Mouse (Mus musculus): ENCODE measurements around the gene Mtg2.

The Mtg2 gene

GRCm38 (mm10) chr2:180070481-180071453, at the start of gene Mtg2:
Gene Mtg2, plus strand, starts transcription at chr2:180070588.
- peak; percentile 93 for DNase-seq (ENCODE audit: low spot score)

DNA sequence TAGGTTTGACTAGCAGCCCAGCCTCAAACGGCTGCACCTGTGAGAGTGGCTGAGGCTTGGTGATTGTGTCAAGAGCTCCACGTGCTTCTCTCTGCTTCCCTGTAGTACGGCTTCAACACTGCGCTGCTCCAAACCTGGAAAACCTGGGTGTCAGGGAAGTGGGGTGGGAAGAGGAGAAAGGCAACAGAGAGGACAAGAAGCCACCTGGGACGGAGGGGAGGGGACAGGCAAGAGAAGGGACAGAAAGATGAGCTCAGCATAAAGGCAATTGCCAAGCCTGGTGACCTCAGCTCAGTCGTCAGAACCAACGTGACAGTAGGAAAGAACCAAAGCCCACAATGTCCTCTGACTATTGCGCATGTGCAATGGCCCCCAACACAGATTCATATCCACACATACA, 49.5 kb upstream of the Mtg2 start:
- no peak for DNase-seq (ENCODE audit: low spot score)

GRCm38 (mm10) chr2:180022751-180023150, 47.6 kb upstream of the Mtg2 start:
- DNase-seq (ENCODE audit: low spot score), result no peak

GRCm38 (mm10) chr2:180024401-180025098, 45.8 kb upstream of the Mtg2 start, which contains the start of gene Lsm14b:
Gene Lsm14b, plus strand, starts transcription at chr2:180024987.
- DNase-seq (ENCODE audit: low spot score), result peak; percentile 98

DNA sequence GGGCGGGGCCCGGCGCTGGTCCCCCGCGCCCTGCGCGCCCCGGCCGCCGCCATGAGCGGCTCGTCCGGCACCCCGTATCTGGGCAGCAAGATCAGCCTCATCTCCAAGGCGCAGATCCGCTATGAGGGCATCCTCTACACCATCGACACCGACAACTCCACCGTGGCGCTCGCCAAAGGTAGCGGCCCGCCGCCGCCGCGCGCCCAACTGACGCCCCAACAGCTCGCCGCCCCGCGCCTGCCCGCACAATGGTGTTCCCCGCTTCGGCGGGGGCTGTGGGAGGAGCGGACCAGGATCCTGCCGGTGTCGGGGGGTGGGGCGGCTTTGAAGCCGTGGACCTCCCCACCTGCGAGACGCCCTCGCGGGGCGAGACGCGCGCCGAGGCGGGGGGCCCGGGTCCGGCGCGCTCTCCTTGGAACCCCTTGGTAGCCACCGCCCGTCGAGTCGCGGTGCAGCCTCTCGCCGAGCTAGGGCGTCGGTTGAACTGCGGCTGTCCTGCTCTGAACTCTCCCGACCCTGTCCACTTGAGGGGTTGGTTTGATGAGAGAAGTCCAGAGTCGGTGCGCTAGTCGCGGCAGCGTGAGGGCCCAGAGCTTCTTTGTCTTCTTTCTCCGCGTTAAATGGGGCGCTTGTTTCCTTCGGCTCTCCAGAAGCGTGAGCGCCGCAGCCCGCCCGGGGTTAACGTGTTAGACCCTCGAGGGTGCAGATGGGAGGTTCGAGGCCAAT, 45.1 kb upstream of the Mtg2 start:
- DNase-seq (ENCODE audit: low spot score), result peak; percentile 45

- no peak for DNase-seq (ENCODE audit: low spot score)
These were observed 44.6 kb upstream of the Mtg2 start for GRCm38 (mm10) chr2:180025861-180026200.

GRCm38 (mm10) chr2:180027768-180028167, 42.6 kb upstream of the Mtg2 start:
- no peak for DNase-seq (ENCODE audit: low spot score)

DNA sequence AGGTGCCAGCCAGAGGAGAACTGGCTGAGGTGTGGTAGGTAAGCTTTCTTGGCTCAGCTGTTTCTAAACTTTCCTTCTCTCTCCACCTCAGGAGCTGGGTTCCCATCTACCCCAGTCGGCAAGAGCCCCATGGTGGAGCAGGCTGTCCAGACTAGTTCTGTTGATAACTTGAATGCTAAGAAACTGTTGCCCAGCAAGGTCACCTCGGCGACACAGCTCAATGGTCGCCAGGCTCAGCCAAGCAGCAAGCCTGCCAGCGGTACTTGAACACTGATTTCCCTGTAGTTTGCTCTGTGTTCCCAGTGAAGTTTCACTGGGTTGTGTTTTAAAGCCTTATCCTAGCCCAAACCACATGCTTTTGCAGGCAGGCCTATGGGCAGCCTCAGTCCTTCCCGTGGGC, 39.1 kb upstream of the Mtg2 start:
- no peak for DNase-seq (ENCODE audit: low spot score)

GRCm38 (mm10) chr2:180032925-180033324, 37.5 kb upstream of the Mtg2 start:
- no peak for DNase-seq (ENCODE audit: low spot score)

- no peak for DNase-seq (ENCODE audit: low spot score)
These were observed 36.4 kb upstream of the Mtg2 start for GRCm38 (mm10) chr2:180033956-180034355.

- DNase-seq (ENCODE audit: low spot score), result no peak
These were observed 35.6 kb upstream of the Mtg2 start for GRCm38 (mm10) chr2:180034753-180035152.

DNA sequence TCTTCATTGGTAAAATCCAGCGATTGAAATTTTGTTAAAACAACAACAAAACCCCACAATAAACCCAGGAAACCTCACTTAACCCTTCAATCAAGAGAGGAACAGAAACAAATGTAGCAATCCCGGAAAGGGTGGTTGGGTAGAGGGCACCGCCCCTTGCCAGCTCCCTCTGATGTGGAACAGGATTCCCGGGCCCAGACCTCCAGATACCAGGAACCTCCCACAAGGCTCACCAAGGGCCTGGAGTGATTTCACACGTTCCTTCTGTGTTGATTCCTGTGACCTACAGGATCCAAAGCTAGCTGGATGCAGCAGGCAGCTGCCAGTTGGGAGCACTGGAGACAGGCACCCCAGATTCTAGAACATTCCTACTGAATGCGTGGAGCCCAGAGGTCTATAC, 30.0 kb upstream of the Mtg2 start:
- DNase-seq (ENCODE audit: low spot score), result no peak

- peak; percentile 45 for DNase-seq (ENCODE audit: low spot score)
These were observed 28.7 kb upstream of the Mtg2 start for GRCm38 (mm10) chr2:180041577-180042255.

GRCm38 (mm10) chr2:180042256-180042857, 28.0 kb upstream of the Mtg2 start, which contains the start of the genes Psma7 and Ss18l1:
Gene Psma7, minus strand, starts transcription at chr2:180042433.
Gene Ss18l1, plus strand, starts transcription at chr2:180042509.
- peak; percentile 94 for DNase-seq (ENCODE audit: low spot score)

GRCm38 (mm10) chr2:180042858-180043515, 27.4 kb upstream of the Mtg2 start:
- peak; percentile 71 for DNase-seq (ENCODE audit: low spot score)

- DNase-seq (ENCODE audit: low spot score), result peak; percentile 72
These were observed 25.1 kb upstream of the Mtg2 start for GRCm38 (mm10) chr2:180045283-180045682.

- no peak for DNase-seq (ENCODE audit: low spot score)
These were observed 22.8 kb upstream of the Mtg2 start for GRCm38 (mm10) chr2:180047580-180047979.

DNA sequence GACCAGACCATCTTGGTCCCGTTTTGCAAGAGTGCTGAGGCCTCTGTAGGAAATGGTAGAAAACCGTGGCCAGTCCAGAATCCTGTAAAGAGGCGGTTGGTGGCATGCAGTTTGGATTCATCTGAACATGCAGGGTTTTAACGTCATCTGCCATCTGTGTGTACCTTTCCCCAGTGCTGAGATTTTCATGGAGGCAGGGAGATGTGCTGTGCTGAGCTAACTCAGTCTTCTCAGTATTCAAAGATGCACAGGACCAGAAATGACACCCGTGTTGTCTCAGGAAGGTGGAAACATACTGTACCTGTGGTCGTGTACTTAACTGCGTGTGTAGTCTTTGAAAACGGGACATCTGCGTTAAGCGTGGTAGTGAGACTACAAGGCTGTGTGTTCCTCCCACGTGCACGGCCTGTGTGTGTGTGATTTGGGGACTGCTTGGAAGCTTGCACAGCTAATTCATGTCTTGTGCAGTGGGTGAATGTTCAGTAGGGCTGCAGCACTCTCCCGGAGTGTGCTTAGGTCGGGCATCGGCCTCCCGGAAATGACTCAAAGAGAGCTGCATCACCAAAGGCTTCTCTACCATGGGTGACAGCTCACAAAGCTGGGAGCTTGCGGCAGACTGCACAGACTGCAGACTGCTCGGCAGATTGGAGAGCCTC, 22.3 kb upstream of the Mtg2 start:
- DNase-seq (ENCODE audit: low spot score), result no peak

DNA sequence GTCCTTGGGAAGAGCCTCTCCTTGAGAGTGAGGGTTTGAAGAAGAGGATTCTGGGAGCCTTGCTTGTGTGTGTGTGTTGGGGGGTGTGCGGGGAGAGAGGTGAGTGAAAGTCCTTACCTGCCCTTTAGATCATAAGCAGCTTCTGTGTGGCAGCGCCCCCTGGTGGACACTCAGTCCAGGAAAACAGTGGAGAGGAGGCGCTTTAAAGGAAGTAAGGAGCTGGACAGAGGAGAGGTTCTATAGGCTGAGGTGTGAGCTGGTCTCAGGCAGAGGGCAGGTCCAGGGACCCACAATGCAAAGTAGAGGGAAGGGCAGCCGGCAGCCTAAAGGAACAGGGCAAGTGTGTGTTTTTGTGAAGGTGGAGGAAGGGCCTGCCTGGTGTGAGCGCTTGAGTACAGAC, 19.4 kb upstream of the Mtg2 start:
- DNase-seq (ENCODE audit: low spot score), result peak; percentile 81

Measured in embryo, embryonic 10.5 days (tissue).